Mouse (Mus musculus) heart, postnatal 4 days (tissue): ENCODE data around the gene Knstrn. TPM values are rescaled to one million over a fixed set of nuclear protein-coding genes. Genes with fewer than 3 reads are reported as not detected.

ENCODE experiments used
- DNase-seq: peaks from one replicate; pipeline ENCODE4 v3.0.0; 2021
- total RNA-seq, 2 experiments: library from RNA; stranded (reverse); gene quantifications; 2 replicates each; pipeline ENCODE4 v1.2.3; 2021

Gene Knstrn
- total RNA-seq, 2 experiments from 2014 or later: 53.5 to 65.0 TPM

- peak; percentile 76 for DNase-seq
Observed at GRCm38 (mm10) chr2:118790551-118791525, 23.0 kb upstream of the Knstrn start.

DNA sequence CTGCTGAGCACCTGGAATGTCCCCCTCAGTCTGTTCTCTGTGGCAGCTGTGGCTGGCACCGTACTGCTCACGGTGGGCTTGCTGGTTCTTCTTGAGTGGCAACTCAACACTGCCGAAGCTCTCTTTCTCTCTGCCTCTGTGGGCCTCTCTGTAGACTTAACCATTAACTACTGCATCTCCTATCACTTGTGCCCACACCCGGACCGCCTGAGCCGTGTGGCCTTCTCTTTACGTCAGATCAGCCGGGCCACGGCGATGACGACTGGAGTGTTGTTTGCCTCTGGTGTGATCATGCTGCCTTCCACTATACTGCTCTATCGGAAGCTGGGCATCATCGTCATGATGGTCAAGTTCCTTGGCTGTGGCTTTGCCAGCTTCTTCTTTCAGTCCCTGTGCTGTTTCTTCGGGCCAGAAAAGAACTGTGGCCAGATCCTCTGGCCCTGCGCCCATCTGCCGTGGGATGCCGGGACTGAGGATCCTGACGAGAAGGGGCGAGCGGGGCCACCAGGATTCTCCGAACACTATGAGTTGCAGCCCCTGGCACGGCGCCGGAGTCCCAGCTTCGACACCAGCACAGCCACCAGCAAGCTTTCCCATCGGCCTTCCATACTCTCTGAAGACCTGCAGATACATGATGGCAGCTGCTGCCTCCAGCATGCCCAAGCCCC, 22.1 kb upstream of the Knstrn start:
- DNase-seq: no peak

DNA sequence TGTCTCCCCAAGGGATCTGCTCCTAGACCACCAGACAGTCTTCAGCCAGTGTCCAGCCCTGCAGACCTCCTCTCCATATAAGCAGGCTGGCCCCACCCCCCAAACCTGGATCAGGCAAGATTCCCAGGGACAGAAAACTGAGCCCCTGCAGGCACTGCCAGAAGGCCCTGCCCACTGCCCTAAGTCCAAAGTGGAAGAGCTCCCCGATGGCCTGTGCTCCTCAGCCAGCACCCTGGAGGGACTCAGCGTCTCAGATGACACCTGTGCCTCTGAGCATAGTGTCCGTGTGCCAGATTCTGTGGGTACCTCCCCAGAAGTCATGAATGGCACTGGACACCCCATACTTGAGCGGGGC, 21.6 kb upstream of the Knstrn start:
- DNase-seq: no peak

DNA sequence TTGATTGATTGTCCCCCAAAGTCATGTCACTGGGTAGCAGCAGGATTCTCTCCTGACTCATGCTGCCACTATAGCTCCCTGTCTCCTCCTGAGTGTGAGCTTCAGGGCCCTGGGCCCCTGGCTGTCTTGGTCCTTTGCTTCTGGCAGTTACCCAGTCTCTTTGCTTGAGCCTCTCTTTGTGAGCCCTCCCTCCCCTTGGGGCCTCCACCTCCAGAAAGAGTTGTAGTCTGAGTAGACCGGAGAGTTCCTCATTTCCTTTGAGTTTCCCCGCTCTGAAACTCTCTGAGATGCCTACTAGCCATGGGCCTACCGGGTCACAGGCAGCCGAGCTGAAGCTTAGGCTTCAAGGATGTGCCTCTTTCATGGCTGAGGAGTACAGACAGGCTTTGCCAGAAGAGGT, 20.2 kb upstream of the Knstrn start:
- no peak for DNase-seq

DNA sequence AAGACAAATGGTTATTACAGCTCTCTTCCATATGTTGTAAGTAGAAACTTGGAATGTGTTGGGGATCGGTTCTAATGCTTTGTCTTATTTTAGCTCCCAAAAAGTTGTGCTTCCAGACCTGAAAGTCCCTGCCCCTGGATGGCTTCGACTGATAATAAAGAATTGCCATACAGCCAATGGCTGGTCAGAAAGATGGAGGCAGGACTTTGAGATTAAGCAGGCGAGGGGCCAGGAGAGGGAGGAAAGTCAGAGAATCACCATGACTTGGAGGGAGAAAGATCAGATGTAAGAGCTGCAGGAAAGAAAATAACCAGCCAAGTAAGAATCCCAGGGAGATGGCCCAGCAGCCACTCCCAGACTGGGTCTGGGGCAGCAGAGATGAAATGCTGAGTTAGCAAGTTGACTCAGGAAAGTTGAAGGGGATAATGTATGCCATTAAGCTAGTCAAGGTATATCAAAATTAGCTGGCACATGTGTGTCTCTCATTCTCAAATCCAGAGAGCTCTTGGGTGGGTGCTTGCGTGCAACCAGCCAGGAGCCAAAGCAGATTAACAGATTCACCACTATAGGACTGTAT, 11.2 kb upstream of the Knstrn start:
- no peak for DNase-seq

- DNase-seq: no peak
Observed at GRCm38 (mm10) chr2:118804474-118804873, 9.3 kb upstream of the Knstrn start.

DNA sequence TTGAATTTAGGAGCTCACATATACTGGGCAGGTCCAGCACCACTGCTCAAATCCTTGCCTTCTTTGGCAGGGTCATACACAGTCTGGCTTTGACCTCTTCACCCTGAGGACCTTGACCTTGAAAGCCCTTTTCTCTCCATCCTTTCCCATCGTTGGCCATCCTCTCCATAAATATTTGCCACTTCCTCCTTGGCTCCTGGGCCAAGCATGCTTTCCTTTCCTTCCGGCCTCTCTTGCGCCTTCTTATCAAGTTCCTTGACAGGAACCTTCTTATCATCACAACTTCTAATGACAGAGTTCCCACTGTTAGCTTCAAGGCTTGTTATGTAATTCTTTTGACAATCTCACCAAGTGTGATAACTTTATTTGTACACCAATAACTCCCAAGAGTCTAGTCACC, 8.7 kb upstream of the Knstrn start:
- DNase-seq: no peak

GRCm38 (mm10) chr2:118805756-118806155, 8.0 kb upstream of the Knstrn start:
- DNase-seq: no peak

DNA sequence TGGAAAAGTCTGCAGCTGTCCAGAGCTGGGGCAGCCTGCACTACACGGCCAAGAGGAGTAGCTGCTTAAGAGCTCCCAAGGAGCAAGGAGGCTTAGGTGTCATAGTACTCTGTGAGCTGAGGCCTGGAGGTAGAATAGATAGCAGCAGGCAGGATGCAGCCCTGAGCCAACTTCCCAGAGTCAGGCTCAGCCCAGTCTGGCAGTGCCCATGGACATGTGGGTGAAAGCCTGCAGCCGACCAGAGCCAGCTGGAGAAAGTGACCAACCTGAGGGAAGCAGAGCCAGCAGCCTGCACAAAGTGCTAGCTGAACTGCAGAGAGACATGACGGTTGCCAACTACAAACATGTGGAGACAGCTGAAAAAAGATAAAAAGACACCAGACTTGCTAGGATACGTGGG, 6.9 kb upstream of the Knstrn start:
- peak; percentile 36 for DNase-seq

DNA sequence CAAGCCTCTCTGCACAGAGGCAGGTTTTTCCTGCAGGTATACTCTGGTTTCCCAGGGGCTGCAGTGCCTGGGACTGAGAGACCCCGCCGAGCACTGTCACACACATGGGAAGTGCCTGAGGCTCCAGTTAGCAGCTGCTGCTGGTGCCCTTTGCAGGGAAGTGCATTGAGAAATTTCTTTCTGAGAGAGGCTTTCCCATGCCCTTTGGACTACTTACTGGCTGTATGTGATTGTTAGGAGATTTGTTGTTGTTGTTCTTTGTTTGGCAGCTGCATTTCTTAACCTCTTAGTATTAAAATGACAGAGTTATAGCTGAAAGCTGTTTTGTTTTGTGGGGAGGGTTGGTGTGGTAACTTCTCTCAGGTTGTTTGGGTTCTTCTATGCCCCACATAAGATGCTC, 2.9 kb upstream of the Knstrn start:
- DNase-seq: no peak

DNA sequence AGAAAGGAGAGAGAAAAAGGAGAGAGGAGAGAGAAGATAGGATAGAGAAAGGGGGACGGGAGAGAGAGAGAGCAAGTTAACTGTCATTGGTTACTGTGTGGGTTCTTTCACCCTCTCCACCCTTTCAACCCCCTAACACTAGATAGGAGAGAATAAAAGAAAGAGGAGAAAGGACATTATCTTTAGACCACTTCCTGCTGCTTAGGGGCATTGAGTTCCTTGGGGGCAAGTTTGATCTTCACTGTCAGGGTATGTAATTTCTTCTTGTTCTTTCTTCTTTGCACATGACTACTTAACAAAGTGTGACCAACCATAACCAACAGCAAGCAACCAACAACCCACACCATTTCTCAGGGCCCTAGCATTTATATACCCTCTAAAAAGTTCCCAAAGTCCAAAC, 1.1 kb upstream of the Knstrn start:
- no peak for DNase-seq

DNA sequence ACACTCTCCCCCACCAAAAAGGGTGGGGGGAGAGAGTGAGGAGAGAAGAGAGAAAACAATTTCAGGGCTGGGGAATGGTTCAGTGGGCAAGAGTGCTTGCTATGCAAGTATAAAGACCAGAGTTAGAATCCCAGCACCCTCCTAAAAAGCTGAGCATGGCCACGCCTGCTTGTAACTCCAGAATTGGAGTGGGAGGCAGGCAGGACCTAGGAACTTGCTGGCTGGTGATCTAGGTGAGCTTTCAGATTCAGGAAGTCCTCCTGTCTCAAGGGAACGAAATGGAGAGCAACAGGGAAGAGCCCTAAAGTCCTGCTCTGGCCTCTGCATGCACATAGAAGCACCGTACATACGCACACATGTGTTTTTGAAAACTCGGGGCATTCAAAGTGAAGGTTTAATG, 9.0 kb downstream of the Knstrn start:
- no peak for DNase-seq

DNA sequence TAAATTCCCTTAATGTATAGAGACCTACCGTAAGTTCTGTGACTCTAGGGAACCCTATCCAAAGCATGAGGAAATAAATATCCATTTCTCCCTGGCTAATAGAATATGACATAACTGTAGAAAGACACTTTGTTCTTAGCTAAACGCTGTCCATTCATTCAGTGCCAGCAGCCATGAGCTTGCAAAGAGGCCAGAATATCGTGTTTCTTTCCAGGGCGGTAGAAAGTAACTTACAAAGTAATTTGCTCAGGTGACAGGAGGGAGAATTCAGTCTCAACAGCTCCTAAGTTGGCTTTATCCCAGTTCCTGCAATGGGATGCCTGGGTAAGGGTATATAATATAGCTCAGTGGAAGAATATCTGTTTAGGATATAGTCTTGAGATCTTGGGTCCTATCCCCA, 10.6 kb downstream of the Knstrn start:
- no peak for DNase-seq

DNA sequence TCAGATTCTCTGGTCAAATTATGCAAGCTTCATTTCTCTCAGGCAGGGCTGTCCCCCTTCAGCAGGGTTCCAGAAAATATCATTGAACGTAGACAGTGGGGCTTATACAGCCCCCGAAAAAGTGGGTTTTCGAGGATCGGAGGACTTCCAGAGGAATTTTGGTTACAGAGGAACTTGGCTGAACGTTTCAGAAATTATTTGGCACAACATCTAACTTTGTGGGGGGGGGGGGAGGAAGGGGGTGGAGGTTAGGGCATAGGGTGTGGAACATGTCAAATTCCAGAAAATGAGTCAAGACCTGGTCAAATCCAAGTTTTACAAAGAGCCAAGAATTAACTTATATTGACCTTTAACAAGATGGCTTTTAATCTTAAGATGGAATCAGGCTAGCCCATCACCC, 15.3 kb downstream of the Knstrn start:
- no peak for DNase-seq

DNA sequence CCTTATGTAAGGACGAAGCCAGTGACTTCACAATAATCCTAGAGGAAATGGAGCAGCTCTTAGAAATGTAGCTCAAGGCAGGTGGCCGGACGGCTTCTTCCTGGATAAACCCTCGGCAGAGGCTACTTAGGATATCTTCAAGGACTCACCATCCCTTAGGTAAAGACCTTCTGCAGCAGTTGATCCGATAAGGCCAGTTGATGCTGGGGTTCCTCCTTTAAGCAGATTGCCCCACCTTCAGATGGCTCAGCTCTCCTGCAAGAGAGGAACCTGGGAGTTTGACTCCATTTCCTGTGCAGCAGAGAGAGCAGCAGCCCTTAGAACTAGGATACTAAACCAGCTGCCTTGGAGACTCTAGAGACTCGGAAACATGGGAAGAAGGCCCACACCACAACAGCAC, 20.3 kb downstream of the Knstrn start:
- no peak for DNase-seq

GRCm38 (mm10) chr2:118835115-118835514, 21.3 kb downstream of the Knstrn start:
- no peak for DNase-seq

- no peak for DNase-seq
Observed at GRCm38 (mm10) chr2:118838330-118838729, 24.5 kb downstream of the Knstrn start.

- no peak for DNase-seq
Observed at GRCm38 (mm10) chr2:118841186-118841585, 27.4 kb downstream of the Knstrn start.

DNA sequence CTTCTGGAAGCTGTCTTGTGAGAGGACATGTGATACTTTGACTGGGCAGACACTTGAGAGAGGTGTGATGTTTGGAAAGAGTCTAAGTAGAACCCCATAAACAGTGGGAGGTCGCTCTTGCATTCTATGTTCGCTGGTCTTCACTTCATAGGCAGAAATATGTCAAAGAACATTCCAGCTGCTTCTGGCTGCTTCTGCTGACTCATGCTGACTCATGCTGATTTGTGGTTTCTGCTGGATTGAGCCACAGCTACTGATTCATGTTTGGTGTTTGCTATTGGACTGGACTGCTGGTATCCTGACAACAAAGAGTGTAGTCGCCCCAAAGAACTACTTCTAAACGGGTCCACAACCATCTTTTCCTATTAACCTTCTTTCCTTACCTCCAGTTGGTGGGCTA, 28.0 kb downstream of the Knstrn start:
- no peak for DNase-seq

DNA sequence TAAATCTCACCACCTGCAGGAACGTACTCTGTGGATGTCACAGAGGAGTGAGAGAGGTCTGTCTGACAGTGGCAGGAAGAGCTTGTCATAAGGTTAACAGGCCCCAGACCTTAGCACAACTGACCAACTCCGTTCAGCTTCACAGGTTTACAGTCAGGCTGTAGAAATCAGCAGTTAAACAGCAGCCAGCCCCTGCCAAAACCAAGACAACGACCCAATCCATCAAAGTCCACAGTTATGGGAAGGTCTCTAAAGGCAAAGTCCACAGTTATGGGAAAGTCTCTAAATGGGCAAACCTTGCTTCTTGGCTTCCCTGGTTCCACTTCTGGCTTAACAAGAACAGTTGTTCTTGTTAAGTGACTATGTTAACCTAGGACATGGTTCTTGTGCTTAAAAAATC, 30.6 kb downstream of the Knstrn start:
- DNase-seq: no peak

DNA sequence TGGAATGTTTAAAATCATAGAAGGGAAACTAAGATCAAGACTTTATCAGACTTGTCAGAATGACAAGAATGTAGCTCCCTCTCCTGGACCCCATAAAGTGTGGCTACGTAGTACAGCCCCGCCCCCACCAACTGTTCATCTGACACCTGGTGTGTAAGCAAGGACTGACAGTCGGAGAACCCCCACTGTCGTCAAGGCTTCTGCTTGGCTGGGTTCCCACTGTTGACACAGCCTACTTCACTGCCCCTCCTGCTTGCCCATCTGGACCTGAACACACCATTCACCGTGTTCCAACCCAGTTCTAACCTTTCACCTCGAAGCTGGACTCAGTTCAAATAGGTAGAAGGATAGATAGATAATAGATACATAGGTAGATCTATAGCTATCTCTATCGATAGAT, 32.4 kb downstream of the Knstrn start:
- DNase-seq: no peak

GRCm38 (mm10) chr2:118851756-118852155, 38.0 kb downstream of the Knstrn start:
- DNase-seq: no peak

DNA sequence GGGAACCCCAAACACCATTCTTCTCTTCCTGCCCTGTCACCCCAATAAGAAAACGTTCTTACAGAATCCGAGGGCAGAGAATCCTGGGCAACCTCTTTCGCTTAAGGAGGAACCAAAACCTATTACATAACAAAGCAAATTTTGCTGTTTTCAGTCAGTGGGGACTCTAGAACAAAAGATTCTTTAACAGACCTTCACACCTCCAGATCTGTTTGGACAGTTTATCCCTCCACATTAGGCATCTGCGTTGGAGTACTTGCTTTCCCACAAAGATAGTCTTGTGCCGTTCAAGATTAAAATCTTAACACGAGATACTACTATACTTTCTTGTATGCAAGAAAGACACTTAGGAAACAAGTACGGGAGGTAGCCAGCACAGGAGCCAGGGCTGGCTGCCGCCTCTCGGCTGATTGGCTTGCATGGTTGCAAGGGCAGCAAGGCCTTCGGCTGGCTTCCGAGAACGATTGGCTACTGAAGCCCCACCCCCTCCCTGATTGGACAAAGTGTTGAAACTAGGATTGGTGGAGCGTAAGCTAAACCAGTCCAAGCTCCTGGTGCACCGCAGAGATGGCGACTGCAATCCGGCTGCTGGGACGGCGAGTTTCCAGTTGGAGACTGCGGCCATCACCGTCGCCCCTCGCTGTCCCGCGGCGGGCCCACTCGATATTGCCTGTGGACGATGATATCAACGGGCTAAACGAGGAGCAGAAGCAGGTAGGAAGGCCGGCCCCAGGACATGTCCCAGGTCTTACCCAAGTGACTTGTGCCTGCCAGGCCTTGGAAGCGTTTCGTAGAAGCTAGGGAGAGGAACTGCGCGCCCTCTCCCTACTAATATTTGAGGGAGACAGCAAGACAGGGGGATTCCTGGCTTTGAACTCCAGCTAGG, 47.9 kb downstream of the Knstrn start, which contains the start of gene Ivd:
Gene Ivd, plus strand, starts transcription at position 501 of the 886 bp plus-strand sequence.
- DNase-seq: peak; percentile 90
